Mouse (Mus musculus): ENCODE data around the gene Usp37. TPM values are rescaled to one million over a fixed set of nuclear protein-coding genes. Genes with fewer than 3 reads are reported as not detected.

Gene Usp37
- polyA plus RNA-seq (2012; rRNA removed) (2.6 and 4.4 TPM in 2 replicates), polyA plus RNA-seq (2014; fragmentation: Nextera tagmentation; extraction: Ambion mirVana) (11.4 and 13.5 TPM in 2 replicates)

GRCm38 (mm10) chr1:74544184-74544583 lies at the start of gene Usp37:
TSS of gene Usp37 (minus strand) at chr1:74544284.
- no peaks in the 10 kb centered on the region for H3K9me3 ChIP-seq (ENCODE audit: control insufficient read depth, low read length)
- no peak within 1 kb of the TSS for H3K27ac ChIP-seq
- TF ChIP-seq CTCF (IDR thresholded peaks at IDR 0.05; ENCODE audit: low read depth), result no peak
- TF ChIP-seq EP300 (IDR thresholded peaks at IDR 0.05; ENCODE audit: low read depth), result no peak
- no peak within 1 kb of the TSS for H3K4me3 ChIP-seq (ENCODE audit: insufficient read depth in 1 of 2, low read depth in 2 of 2, low read length in 2 of 2)
- no peaks in the 10 kb centered on the region for H3K36me3 ChIP-seq (replicated peaks; ENCODE audit: control insufficient read depth, insufficient read depth, low read depth)
- no peak for DNase-seq (ENCODE audit: low read depth in 3 of 3, low spot score in 3 of 3)
- no peak within 1 kb of the TSS for H3K9ac ChIP-seq (replicated peaks)
- no peak within 1 kb of the TSS for H3K4me2 ChIP-seq (ENCODE audit: low read depth)
- H3K27me3 ChIP-seq (ENCODE audit: control insufficient read depth, insufficient read depth, low read length), result no peaks in the 10 kb centered on the region
- no peaks in the 10 kb centered on the region for H3K4me1 ChIP-seq (replicated peaks; ENCODE audit: control insufficient read depth in 2 of 2, insufficient read depth in 2 of 2, low read length in 1 of 2)
- no peak for ATAC-seq (ENCODE audit: insufficient read depth)
- WGBS (ENCODE audit: insufficient replicate concordance), result 57% methylated on average over 4 of the region's 4 CpGs

DNA sequence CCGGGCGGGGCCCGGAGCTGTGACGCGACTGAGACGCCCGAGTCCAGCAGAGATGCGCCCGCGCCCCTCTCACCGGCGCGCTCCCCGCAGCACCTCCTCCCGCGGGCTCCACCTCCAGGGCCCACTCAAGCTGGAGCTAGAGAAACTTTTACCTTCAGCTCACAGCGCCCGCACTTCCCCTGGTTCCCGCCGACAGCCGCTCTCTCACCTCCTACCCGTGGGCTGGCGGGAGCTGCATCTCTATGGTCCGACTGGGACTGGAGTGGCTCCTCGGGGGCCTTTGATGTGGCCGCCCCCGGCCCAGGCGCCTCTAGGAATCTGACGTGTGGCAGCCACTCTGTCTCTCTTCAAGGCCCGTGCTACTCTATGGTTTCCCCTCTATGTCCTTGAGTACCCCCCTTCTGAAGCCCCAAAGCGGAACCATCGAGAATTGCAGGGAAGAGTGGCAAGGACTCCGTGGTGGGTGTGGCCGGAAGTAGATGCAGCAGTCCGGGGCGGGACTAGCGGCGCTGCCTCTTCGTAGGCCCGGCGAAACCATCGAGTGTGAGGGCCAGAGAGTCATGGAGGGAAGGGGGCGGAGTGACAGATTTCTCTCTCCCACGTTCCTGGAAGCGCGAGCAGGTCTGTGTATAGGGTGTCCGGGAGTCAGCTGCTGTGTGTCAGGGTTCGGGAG lies 43.8 kb upstream of the Usp37 start, which contains the start of the genes Zfp142 and Bcs1l:
TSS of gene Zfp142 (minus strand) at position 474 of the 673 bp plus-strand sequence.
TSS of gene Bcs1l (plus strand) at position 517 of the 673 bp plus-strand sequence.
- H3K27me3 ChIP-seq (ENCODE audit: control insufficient read depth, insufficient read depth, low read length), result no peaks in the 10 kb centered on the region
- H3K9me3 ChIP-seq (ENCODE audit: control insufficient read depth, low read length), result no peaks in the 10 kb centered on the region
- peak within 1 kb of the TSS; percentile 64 for H3K27ac ChIP-seq
- DNase-seq (ENCODE audit: low read depth in 3 of 3, low spot score in 3 of 3), result peak; percentile 93 to 96 (median 95)
- peaks cover 6% of the 10 kb centered on the region; the same call in 1 of the 2 replicates for H3K36me3 ChIP-seq (replicated peaks; ENCODE audit: control insufficient read depth, insufficient read depth, low read depth)
- H3K4me1 ChIP-seq (replicated peaks; ENCODE audit: control insufficient read depth in 2 of 2, insufficient read depth in 2 of 2, low read length in 1 of 2), result peaks cover 19 to 22% of the 10 kb centered on the region in 2 experiments
- peak within 1 kb of the TSS; percentile 66 for H3K9ac ChIP-seq (replicated peaks)
- peak within 1 kb of the TSS; percentile 73 to 99 for H3K4me3 ChIP-seq (ENCODE audit: insufficient read depth in 1 of 2, low read depth in 2 of 2, low read length in 2 of 2)
- peak within 1 kb of the TSS; percentile 99 for H3K4me2 ChIP-seq (ENCODE audit: low read depth)
- ATAC-seq (ENCODE audit: insufficient read depth), result peak; percentile 95
- under 1% methylated on average over 48 of the region's 48 CpGs for WGBS (ENCODE audit: insufficient replicate concordance)
- peak; percentile 37 for TF ChIP-seq CTCF (IDR thresholded peaks at IDR 0.05; ENCODE audit: low read depth)
- no peak for TF ChIP-seq EP300 (IDR thresholded peaks at IDR 0.05; ENCODE audit: low read depth)

GRCm38 (mm10) chr1:74587233-74587772 lies 43.2 kb upstream of the Usp37 start:
- peak overlapping the region; percentile 99 for H3K4me2 ChIP-seq (ENCODE audit: low read depth)
- H3K9me3 ChIP-seq (ENCODE audit: control insufficient read depth, low read length), result no peaks in the 10 kb centered on the region
- DNase-seq (ENCODE audit: low read depth in 3 of 3, low spot score in 3 of 3) (no peak), ATAC-seq (ENCODE audit: insufficient read depth) (no peak)
- peak overlapping the region; percentile 64 for H3K27ac ChIP-seq
- no peak for TF ChIP-seq EP300 (IDR thresholded peaks at IDR 0.05; ENCODE audit: low read depth)
- no peak for TF ChIP-seq CTCF (IDR thresholded peaks at IDR 0.05; ENCODE audit: low read depth)
- H3K9ac ChIP-seq (replicated peaks), result peak overlapping the region; percentile 66
- peaks cover 5% of the 10 kb centered on the region; the same call in 1 of the 2 replicates for H3K36me3 ChIP-seq (replicated peaks; ENCODE audit: control insufficient read depth, insufficient read depth, low read depth)
- H3K27me3 ChIP-seq (ENCODE audit: control insufficient read depth, insufficient read depth, low read length), result no peaks in the 10 kb centered on the region
- H3K4me1 ChIP-seq (replicated peaks; ENCODE audit: control insufficient read depth in 2 of 2, insufficient read depth in 2 of 2, low read length in 1 of 2), result peaks cover 19 to 22% of the 10 kb centered on the region in 2 experiments
- H3K4me3 ChIP-seq (ENCODE audit: insufficient read depth in 1 of 2, low read depth in 2 of 2, low read length in 2 of 2), result peak overlapping the region; percentile 73 to 99
- WGBS (ENCODE audit: insufficient replicate concordance), result under 1% methylated on average over 24 of the region's 24 CpGs

GRCm38 (mm10) chr1:74584616-74585398 lies 40.7 kb upstream of the Usp37 start:
- no peak overlapping the region; the same call in 1 of the 2 replicates for H3K9ac ChIP-seq (replicated peaks)
- H3K9me3 ChIP-seq (ENCODE audit: control insufficient read depth, low read length), result no peaks in the 10 kb centered on the region
- peaks cover 2% of the 10 kb centered on the region for H3K36me3 ChIP-seq (replicated peaks; ENCODE audit: control insufficient read depth, insufficient read depth, low read depth)
- WGBS (ENCODE audit: insufficient replicate concordance), result 61% methylated on average over 3 of the region's 3 CpGs
- H3K4me1 ChIP-seq (replicated peaks; ENCODE audit: control insufficient read depth in 2 of 2, insufficient read depth in 2 of 2, low read length in 1 of 2), result peaks cover 19 to 22% of the 10 kb centered on the region in 2 experiments
- TF ChIP-seq CTCF (IDR thresholded peaks at IDR 0.05; ENCODE audit: low read depth), result no peak
- TF ChIP-seq EP300 (IDR thresholded peaks at IDR 0.05; ENCODE audit: low read depth), result no peak
- no peak overlapping the region for H3K27ac ChIP-seq
- ATAC-seq (ENCODE audit: insufficient read depth), result no peak
- no peak overlapping the region for H3K4me3 ChIP-seq (ENCODE audit: insufficient read depth in 1 of 2, low read depth in 2 of 2, low read length in 2 of 2)
- H3K27me3 ChIP-seq (ENCODE audit: control insufficient read depth, insufficient read depth, low read length), result no peaks in the 10 kb centered on the region
- no peak for DNase-seq (ENCODE audit: low read depth in 3 of 3, low spot score in 3 of 3)
- peak overlapping the region; percentile 22 for H3K4me2 ChIP-seq (ENCODE audit: low read depth)

All from liver, embryonic 14.5 days (tissue).